Mouse (Mus musculus) left cerebral cortex, adult 9 months (tissue): ENCODE data around the gene Pxt1.
A peak's percentile ranks its signal among the peaks of the same experiment; 100 is the strongest.

Experiments
- DNase-seq, 2 experiments: peaks; one replicate each; pipeline ENCODE4 v3.0.0; 2022; ENCODE audit warnings: low spot score in 2 of 2

Pxt1 gene

GRCm38 (mm10) chr17:28947011-28947939 lies 3.6 kb upstream of the Pxt1 start:
- no peak for DNase-seq

- DNase-seq = no peak
Observed at GRCm38 (mm10) chr17:28944481-28944880, 841 bp upstream of the Pxt1 start.

- DNase-seq = no peak
Observed at GRCm38 (mm10) chr17:28942101-28942500, 1.5 kb downstream of the Pxt1 start.

- no peak for DNase-seq
Observed at GRCm38 (mm10) chr17:28940776-28941555, 2.7 kb downstream of the Pxt1 start.

GRCm38 (mm10) chr17:28936622-28937345 lies 6.9 kb downstream of the Pxt1 start:
- no peak for DNase-seq

- no peak for DNase-seq
Observed at GRCm38 (mm10) chr17:28936133-28936532, 7.5 kb downstream of the Pxt1 start.

- DNase-seq = no peak
Observed at GRCm38 (mm10) chr17:28934120-28934916, 9.3 kb downstream of the Pxt1 start.

GRCm38 (mm10) chr17:28932274-28932673 lies 11.4 kb downstream of the Pxt1 start:
- no peak for DNase-seq

GRCm38 (mm10) chr17:28931436-28932211 lies 12.0 kb downstream of the Pxt1 start:
- no peak for DNase-seq

- DNase-seq = no peak
Observed at GRCm38 (mm10) chr17:28930392-28931074, 13.1 kb downstream of the Pxt1 start.

GRCm38 (mm10) chr17:28929369-28929768 lies 14.3 kb downstream of the Pxt1 start:
- DNase-seq = no peak

- no peak for DNase-seq
Observed at GRCm38 (mm10) chr17:28928004-28928403, 15.6 kb downstream of the Pxt1 start.

GRCm38 (mm10) chr17:28926866-28927635 lies 16.6 kb downstream of the Pxt1 start:
- no peak for DNase-seq

- peak in 1 of 2 experiments; percentile 88 for DNase-seq
Observed at GRCm38 (mm10) chr17:28926380-28926779, 17.3 kb downstream of the Pxt1 start.

GRCm38 (mm10) chr17:28924957-28925595 lies 18.6 kb downstream of the Pxt1 start:
- DNase-seq = no peak

GRCm38 (mm10) chr17:28922096-28922495 lies 21.5 kb downstream of the Pxt1 start:
- no peak for DNase-seq

- DNase-seq = no peak
Observed at GRCm38 (mm10) chr17:28921086-28921485, 22.6 kb downstream of the Pxt1 start.

- no peak for DNase-seq
Observed at GRCm38 (mm10) chr17:28916520-28916919, 27.1 kb downstream of the Pxt1 start.
